In genomic region chr2:73057589-73057988, GRCm38 (mm10) we compare ENCODE assay signal across 21 mouse cellular contexts.
"Had no signal": no experiment of that assay in that cellular context is flagged by ENCODE, and none has a peak within 500 bp of the region (broad histone marks: within the 10 kb centered on the region; RNA-seq: fewer than 3 reads in every experiment).

No protein-coding gene starts in this region.

- H3K9me3 ChIP-seq: kidney, embryonic 15.5 days; limb, embryonic 15.5 days; lung, embryonic 15.5 days; midbrain, embryonic 15.5 days; stomach, embryonic 15.5 days had no signal

- H3K27ac ChIP-seq: kidney, embryonic 15.5 days; left cerebral cortex, adult 2 months; limb, embryonic 12.5 days; limb, embryonic 15.5 days; lung, embryonic 15.5 days; midbrain, embryonic 12.5 days; midbrain, embryonic 15.5 days; stomach, embryonic 15.5 days had no signal

- H3K4me3 ChIP-seq: kidney, embryonic 15.5 days; left cerebral cortex, adult 2 months; limb, embryonic 12.5 days; limb, embryonic 15.5 days; lung, embryonic 15.5 days; midbrain, embryonic 12.5 days; midbrain, embryonic 15.5 days; stomach, embryonic 15.5 days had no signal

- H3K27me3 ChIP-seq: kidney, embryonic 15.5 days; limb, embryonic 12.5 days; limb, embryonic 15.5 days; lung, embryonic 15.5 days; midbrain, embryonic 12.5 days; midbrain, embryonic 15.5 days; stomach, embryonic 15.5 days had no signal

- H3K9ac ChIP-seq: kidney, embryonic 15.5 days; limb, embryonic 12.5 days; limb, embryonic 15.5 days; lung, embryonic 15.5 days; midbrain, embryonic 12.5 days; midbrain, embryonic 15.5 days; stomach, embryonic 15.5 days had no signal

- ATAC-seq: inflammation-experienced regulatory T-cells, adult 6 months; midbrain, embryonic 15.5 days had no signal

- H3K4me1 ChIP-seq: midbrain, embryonic 12.5 days; midbrain, embryonic 15.5 days had no signal

- H3K4me2 ChIP-seq: kidney, embryonic 15.5 days; limb, embryonic 12.5 days; limb, embryonic 15.5 days; lung, embryonic 15.5 days; midbrain, embryonic 12.5 days; midbrain, embryonic 15.5 days; stomach, embryonic 15.5 days had no signal

- H3K36me3 ChIP-seq: kidney, embryonic 15.5 days; limb, embryonic 12.5 days; limb, embryonic 15.5 days; lung, embryonic 15.5 days; midbrain, embryonic 12.5 days; midbrain, embryonic 15.5 days; stomach, embryonic 15.5 days had no signal

- DNase-seq: kidney, adult 11 months; kidney, adult 8-10 months; kidney, postnatal 10 days; kidney, postnatal 36 days; layer of hippocampus, postnatal 36 days; left cerebral cortex, postnatal 4 days; lung, adult 18-20 months; lung, postnatal 10 days; lung, postnatal 36 days; right cerebral cortex, postnatal 4 days; spleen, adult 18-20 months; thymus, postnatal 36 days had no signal
